Mouse (Mus musculus): ENCODE measurements around the gene Gm17949.

- no peak for TF ChIP-seq CTCF (IDR thresholded peaks at IDR 0.05; ENCODE audit: low read depth)
- TF ChIP-seq EP300 (IDR thresholded peaks at IDR 0.05; ENCODE audit: low read depth) = no peak
These were observed 396 bp upstream of the Gm17949 start for GRCm38 (mm10) chr17:57010911-57011235.
